Mouse (Mus musculus): ENCODE results near the gene Gm20388. TPM values are rescaled to one million over a fixed set of nuclear protein-coding genes. Genes with fewer than 3 reads are reported as not detected.

The Gm20388 gene
- total RNA-seq, 1 experiment from 2014 or later: 18.4 TPM

DNA sequence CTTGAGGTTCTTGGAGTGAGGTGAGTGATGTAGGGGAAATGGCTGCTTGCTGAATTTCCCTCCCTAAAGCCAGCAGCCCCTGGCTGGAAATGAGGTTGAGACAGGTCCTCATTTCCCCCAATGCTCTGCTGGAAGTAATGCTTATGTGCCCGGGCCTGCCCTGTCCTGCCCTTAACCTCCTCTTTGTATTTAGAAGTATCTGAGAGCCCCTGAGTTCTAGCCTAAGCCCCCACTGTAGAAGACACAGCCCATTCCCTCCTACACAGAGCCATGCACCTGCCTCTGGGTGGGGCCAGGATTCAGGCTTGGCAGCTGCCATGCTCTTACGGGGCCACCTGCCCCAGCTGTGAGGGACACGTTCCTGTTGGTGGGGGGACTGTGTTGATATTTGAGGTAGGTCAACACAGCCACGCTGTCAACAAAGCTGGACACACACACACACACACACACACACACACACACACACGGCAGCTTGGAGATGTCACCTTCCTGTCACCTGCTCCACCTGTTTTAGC is 2787.7 kb downstream of the Gm20388 start:
- no peak for ATAC-seq (replicated peaks in 1 of 2; ENCODE audit: insufficient read depth in 1 of 2, low FRiP score in 2 of 2, low TSS enrichment in 1 of 2, low read depth in 1 of 2, poor library complexity in 2 of 2, severe bottlenecking in 2 of 2)

DNA sequence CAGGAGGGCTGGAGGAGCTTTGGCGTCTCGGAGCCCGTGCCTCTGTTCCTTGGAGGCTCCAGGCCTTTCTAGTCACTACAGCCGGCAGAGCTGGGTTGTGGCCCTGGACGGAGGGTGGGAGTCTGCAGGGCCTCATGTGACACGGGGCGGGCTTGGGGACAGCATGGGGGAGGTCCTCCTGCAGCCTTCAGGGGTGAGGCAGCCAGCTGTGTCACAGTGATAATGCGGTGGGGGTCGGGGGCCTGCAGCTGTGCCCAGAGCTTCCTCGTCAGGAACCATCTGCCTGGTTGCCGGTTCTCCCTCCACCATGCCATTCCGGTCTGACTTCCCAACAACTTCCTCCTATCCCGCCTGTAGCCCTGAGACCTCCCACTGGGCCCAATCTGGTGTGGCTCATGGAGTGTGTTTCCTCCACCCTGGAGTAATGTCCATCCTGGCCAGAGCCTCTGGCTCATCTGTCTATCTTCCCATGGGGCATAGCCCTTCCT is 2788.4 kb downstream of the Gm20388 start, which contains the start of gene Cbfa2t3:
Gene Cbfa2t3, minus strand, starts transcription at position 105 of the 488 bp plus-strand sequence.
- ATAC-seq (replicated peaks in 1 of 2; ENCODE audit: insufficient read depth in 1 of 2, low FRiP score in 2 of 2, low TSS enrichment in 1 of 2, low read depth in 1 of 2, poor library complexity in 2 of 2, severe bottlenecking in 2 of 2): peak; percentile 58 to 59

DNA sequence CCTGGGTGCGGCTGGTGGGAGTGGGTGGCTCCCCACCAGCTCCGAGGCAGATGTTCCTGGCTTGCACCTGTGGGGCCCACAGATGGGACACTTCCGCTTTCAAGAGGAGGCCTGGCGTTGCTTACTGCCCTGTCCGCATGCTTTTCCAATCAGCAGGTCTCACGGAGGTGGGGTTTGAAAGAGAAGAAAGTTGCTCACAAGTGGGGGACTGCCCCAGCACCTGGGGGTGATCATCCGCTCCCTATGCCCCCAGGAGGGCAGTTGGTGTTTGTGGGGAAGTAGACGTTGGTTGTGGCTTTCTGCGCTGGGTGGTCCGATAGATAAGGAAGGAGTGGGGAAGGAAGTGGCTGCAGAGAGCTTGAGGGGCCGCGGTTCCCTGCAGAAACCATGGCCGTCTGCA is 2790.0 kb downstream of the Gm20388 start:
- ATAC-seq (replicated peaks in 1 of 2; ENCODE audit: insufficient read depth in 1 of 2, low FRiP score in 2 of 2, low TSS enrichment in 1 of 2, low read depth in 1 of 2, poor library complexity in 2 of 2, severe bottlenecking in 2 of 2): peak; percentile 52 to 64

DNA sequence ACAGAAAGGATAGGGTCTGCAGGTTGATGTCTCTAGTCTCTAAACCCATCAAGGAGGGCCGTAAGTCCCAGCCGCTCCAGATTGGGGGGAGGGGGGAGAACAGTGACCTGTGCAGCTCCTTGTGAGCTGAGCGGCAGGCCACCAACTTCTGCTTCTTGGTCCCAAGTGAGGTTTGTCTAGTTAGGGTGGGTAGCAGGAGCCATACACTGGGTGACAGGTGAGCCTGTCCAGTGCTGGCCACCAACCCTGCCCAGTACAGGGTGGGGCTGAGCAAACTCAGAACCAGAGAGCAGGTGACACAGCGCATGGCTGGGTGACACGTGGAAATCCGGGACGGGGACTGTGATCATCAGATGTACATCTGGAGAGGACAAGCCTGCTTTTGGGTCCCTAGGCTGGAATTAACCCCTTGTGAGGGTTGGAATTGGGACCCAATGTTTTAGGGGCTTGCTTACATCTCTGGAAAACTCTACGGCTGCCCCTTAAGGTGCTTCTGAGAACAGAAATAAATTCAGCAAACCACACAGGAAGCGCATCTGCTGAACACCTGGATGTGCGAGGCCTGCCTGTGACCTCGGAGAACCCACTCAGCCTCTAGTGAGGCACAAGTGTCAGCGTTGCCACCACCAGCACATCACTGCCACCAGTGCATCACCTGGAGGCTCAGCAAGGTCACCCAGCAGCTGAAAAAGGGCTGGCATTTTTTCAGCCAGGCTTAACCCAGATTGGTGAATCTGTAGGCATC is 2791.0 kb downstream of the Gm20388 start:
- no peak for ATAC-seq (replicated peaks in 1 of 2; ENCODE audit: insufficient read depth in 1 of 2, low FRiP score in 2 of 2, low TSS enrichment in 1 of 2, low read depth in 1 of 2, poor library complexity in 2 of 2, severe bottlenecking in 2 of 2)

DNA sequence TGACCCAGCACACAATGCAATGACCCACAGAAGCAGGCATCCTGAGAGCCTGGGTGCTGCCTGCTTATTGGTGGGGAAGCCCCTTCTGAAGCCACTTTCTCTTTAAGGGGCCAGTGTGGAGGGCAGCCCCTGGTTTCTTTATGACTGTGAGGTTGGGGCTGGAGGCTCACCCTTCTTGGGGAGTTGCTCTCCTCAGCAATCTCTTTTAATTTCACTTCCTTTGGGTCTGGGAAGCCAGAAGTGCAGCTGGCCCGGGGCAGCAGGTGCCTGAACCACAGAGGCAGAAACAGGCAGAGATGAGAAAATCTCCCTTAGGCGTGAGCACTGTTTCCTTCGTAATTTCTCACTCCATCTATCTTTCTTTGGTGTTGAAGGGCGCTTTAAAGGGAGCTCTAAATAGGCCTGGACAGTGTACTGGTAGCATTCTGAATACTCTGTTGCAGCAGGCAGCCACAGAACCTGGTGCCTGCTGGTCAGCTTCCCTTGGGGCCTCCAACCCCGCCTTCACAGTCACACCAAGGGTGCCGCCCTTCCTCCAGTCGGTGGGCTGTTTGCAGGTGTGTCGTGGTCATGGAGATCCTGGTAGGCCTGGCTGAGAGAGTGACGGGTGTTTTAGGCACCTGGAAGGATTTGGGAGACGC is 2791.8 kb downstream of the Gm20388 start:
- peak; percentile 2 to 3; a peak in 1 of 4 replicates for ATAC-seq (replicated peaks in 1 of 2; ENCODE audit: insufficient read depth in 1 of 2, low FRiP score in 2 of 2, low TSS enrichment in 1 of 2, low read depth in 1 of 2, poor library complexity in 2 of 2, severe bottlenecking in 2 of 2)

DNA sequence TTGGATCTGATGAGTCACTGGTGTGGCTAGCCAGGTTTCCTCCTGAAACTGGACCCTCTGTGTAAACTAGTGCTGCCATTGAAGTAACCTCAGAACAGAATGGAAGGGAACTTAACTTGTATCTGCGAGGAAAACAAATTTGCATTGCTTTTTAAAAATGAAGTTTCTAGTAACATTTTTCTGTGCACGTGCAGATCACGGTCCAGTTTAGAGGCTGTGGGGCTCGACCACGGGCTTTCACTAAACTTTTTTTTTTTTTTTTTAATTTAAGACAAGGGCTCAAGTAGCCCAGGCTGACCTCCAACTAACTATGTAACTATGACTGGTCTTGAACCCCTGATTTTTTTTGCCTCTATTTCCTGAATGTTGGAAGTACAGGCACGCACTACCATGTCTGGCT is 2792.3 kb downstream of the Gm20388 start:
- ATAC-seq (replicated peaks in 1 of 2; ENCODE audit: insufficient read depth in 1 of 2, low FRiP score in 2 of 2, low TSS enrichment in 1 of 2, low read depth in 1 of 2, poor library complexity in 2 of 2, severe bottlenecking in 2 of 2): no peak

DNA sequence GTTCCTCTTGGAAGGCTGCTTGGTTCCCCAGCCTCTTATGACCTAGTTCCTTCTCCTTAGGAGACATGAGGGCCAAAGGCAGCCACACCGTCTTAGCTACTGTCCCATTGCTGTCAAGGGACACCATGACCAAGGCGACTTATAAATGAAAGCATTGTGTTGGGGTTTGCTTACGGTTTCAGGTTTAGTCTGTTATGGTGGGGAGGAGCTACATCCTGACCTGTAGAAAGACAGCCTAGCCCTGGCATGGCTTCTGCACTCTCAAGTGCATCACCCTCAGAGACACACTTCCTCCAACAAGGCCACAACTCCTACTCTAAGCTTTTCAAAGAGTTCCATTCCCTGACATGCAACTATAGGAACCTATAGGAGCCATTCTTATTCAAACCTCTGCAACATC is 2794.0 kb downstream of the Gm20388 start:
- ATAC-seq (replicated peaks in 1 of 2; ENCODE audit: insufficient read depth in 1 of 2, low FRiP score in 2 of 2, low TSS enrichment in 1 of 2, low read depth in 1 of 2, poor library complexity in 2 of 2, severe bottlenecking in 2 of 2): no peak

DNA sequence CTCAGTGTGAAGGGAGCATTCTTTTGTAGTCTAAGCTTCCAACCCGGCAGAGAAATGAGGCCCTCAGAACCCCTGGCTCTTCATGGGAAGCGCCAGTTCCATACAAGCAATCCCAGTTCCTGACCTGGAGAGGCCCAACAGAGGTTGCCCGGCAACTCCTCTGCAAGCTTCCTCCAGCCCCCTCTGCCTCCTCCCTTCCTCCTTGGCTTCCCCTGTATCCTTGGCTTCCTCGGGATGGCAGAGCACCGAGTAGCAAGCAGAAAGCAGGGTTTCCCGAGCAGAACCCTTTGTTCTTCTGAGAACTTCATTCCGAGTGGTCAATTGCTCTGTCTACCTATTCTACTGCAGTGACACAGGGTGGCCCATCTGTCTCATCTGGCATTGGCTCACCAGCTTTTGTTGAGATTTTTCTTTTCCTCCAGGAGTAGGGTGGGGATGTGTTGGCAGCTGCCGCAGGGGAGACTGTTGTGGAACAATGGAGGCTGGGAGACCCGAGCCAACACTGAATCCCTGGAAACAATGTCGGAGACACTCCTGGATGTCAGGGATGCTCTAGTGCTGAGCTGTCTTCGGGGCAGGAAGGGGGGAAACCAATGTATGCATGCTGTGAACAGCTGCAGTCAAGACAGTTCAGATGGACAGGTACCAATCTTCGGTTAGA is 2795.4 kb downstream of the Gm20388 start:
- no peak for ATAC-seq (replicated peaks in 1 of 2; ENCODE audit: insufficient read depth in 1 of 2, low FRiP score in 2 of 2, low TSS enrichment in 1 of 2, low read depth in 1 of 2, poor library complexity in 2 of 2, severe bottlenecking in 2 of 2)

DNA sequence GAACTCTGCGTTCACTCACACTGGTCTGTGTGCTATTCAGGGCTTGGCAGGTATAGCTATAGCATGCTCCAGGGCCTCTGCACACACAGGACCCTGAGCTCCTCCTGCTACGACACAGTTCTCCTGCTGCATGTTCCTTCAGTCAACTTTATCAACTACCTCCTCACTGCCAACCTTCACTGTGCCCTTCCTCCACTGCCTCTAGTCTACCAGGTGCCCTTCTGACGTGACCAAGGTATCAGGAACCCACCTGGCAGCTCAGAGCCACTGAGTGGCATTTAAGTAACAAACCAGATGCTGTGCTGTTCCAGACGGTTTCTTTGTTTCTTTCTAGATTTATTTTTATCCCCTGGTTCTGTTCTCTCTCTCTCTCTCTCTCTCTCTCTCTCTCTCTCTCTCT is 2796.5 kb downstream of the Gm20388 start:
- no peak for ATAC-seq (replicated peaks in 1 of 2; ENCODE audit: insufficient read depth in 1 of 2, low FRiP score in 2 of 2, low TSS enrichment in 1 of 2, low read depth in 1 of 2, poor library complexity in 2 of 2, severe bottlenecking in 2 of 2)

DNA sequence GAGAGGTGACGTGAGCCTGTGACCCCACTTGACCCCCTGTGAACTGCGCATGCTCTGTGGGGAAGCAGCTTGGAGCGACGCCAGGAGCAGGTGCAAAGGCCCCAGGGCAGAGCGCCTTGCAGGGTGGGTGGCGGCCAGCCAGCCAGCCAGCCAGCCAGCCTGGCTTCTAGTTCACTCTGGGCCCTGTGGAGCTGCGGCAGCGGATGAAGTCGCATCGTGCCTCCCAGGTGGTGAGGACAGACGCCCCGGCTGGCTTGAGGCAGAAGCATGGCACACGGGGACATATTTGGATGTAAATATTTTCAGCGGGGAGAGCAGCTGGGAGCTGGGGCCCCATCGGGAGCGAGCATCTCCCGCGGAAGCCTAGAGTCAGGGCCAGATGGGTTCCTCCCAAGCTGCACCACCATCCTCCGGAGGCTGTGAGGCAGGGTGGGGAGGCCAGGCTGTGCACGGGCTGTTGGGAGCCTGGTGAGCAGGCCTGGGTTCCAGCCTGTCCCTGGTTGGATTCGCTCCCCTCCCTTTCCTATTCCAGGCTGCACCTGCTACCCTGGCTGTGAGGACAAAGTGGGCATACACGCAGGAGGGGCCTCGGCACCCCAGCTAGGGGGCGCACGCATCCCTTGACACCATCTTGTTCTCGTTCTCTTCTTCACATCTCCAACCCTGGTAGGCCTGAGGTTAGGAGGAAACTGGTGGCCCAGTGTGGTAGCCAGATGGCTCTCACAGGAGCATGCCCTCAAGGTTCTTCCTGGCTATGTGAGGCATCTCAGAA is 2798.9 kb downstream of the Gm20388 start:
- ATAC-seq (replicated peaks in 1 of 2; ENCODE audit: insufficient read depth in 1 of 2, low FRiP score in 2 of 2, low TSS enrichment in 1 of 2, low read depth in 1 of 2, poor library complexity in 2 of 2, severe bottlenecking in 2 of 2): no peak

DNA sequence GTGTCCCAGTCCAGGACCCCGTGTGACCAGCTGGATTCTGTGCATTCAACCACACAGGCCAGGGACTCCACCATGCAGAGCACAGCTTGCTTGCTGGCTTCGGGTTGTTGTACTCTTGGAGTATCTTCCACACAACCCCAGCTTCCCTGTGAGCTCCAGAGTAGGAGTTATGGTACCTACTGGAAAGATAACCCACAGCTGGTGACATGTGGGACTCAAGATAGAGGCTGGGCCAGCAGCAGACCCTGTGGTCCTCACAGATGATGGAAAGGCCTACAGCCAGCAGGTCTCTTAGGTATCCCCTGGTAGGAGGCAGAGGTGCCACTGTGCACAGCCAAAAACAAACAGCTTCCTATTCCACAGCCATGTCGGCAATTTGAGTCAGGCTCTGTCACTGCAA is 2800.8 kb downstream of the Gm20388 start:
- no peak for ATAC-seq (replicated peaks in 1 of 2; ENCODE audit: insufficient read depth in 1 of 2, low FRiP score in 2 of 2, low TSS enrichment in 1 of 2, low read depth in 1 of 2, poor library complexity in 2 of 2, severe bottlenecking in 2 of 2)

DNA sequence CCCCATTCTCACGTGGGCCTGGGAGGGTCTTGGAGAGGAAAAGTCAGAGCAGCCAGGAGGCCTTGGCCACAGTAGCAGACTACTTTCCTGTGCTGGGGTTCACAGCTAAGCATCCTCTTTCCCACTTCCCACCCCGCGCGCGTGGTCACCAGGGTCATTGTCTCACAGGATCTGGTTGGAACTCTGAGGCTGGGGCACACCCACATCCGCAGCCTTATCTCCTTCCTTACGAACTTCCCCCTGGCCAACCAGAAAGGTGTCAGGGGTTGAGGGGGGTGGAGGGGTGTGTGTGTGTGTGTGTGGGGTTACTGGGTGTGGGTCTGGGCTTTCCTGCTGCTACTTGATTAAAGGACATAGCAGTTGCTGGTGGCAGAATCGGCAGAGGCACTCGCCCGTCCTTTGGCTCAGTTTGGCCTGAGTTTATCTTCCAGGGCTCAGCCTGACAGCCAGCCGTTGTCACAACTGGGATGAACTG is 2801.3 kb downstream of the Gm20388 start:
- peak; percentile 72 to 73 for ATAC-seq (replicated peaks in 1 of 2; ENCODE audit: insufficient read depth in 1 of 2, low FRiP score in 2 of 2, low TSS enrichment in 1 of 2, low read depth in 1 of 2, poor library complexity in 2 of 2, severe bottlenecking in 2 of 2)

DNA sequence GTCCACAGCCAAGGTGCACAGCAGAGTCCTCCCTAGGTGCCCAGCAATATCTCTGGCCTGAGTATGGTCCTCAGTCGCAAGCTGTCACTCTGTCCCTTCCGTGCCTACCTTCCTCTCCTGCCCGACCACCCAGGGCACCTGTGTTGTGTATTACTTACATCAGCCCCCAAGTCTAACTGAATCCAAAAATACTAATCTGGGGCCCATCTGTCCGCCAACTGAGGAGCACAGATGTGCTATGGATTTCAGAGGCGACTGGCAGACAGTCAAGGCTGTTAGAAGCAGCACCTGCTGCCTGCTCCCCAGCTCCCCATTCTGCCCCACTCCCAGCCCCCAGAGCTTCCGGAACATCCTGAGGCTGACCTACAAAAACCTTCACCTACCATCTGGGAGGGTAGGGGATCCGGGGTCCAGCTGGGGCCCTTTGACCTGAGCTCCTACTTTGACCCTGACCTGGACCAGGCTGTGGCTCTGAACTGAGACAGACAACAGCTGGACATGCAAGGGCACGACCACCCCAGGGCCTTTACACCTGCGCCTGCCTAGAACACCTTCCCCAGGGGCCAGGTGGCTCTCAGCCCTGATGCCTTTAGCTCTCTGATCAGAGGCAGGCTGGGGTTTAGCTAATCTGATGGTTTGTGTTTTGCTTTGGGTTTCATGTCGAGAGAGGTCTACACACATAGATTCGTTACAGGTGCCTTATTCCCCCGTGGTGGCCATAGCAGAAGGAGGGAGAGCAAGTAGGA is 2801.9 kb downstream of the Gm20388 start:
- ATAC-seq (replicated peaks in 1 of 2; ENCODE audit: insufficient read depth in 1 of 2, low FRiP score in 2 of 2, low TSS enrichment in 1 of 2, low read depth in 1 of 2, poor library complexity in 2 of 2, severe bottlenecking in 2 of 2): no peak

DNA sequence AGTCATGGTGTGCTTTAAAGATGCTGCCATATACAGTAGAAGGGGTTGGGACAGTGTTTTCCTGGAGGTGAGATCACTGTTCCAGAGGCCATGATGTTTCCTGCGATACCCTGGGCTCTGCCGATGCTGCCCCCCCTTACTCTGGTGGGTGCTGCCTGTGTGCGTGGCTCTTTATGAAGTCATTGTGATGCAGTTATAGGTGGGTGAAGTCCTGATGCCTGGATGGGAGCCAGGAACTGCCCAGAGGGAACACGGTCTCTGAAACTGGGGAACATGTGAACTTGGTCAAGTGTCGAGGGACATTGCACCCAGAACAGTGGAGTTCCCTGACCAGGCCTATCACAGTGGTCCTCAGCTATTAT is 2802.5 kb downstream of the Gm20388 start:
- no peak for ATAC-seq (replicated peaks in 1 of 2; ENCODE audit: insufficient read depth in 1 of 2, low FRiP score in 2 of 2, low TSS enrichment in 1 of 2, low read depth in 1 of 2, poor library complexity in 2 of 2, severe bottlenecking in 2 of 2)

DNA sequence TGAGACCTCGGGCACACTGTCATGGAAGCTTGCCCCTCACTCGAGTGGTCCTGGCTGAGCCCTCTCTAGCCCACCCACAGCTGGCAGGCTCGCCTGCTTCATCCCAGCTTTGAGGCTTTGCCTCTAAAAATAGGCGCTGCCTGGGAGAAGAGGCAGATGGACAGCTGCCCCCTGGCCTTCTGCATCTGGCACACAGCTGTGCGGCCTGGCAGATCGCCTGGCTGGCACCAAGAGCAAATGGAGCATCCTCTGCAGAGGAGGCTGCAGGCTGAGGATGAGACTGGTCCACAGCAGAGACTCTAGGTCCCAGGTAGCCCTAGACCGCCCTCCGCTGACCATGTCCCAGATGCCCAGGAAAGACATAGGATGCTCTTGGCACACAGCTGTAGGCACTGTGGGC is 2805.9 kb downstream of the Gm20388 start:
- ATAC-seq (replicated peaks in 1 of 2; ENCODE audit: insufficient read depth in 1 of 2, low FRiP score in 2 of 2, low TSS enrichment in 1 of 2, low read depth in 1 of 2, poor library complexity in 2 of 2, severe bottlenecking in 2 of 2): no peak

DNA sequence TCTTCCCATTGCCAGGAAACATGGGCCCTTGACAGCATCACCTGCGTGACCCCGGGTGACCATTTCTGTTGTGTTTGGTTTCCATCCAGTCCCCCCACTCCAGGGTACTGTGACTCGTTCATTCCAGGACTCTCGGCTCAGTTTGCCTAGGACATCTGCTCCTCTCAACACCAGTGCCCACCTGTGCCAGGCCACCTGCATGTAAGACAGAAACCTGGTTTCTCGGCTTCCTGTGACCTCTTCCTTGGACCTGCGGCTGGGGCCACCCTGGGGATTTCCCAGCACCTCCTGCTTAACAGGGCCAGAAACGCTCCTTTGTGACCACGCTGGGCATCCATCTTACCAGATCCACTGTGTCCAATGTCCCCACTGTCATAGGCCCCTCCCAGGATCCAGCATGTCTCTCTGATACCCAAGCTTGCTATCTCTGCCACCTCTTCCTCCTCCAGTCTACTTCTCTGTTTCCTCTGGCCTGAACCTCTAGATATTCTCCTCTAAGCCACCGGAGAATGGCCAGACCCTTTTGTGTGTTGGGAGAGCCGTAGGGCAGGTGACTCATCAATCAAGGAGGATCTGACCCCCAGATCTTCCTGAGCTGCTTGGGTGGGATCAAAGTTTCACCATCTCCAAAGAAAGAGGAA is 2807.3 kb downstream of the Gm20388 start:
- ATAC-seq (replicated peaks in 1 of 2; ENCODE audit: insufficient read depth in 1 of 2, low FRiP score in 2 of 2, low TSS enrichment in 1 of 2, low read depth in 1 of 2, poor library complexity in 2 of 2, severe bottlenecking in 2 of 2): no peak
